Mouse (Mus musculus) hindbrain, embryonic 16.5 days (tissue): Measurements from ENCODE around the gene BC048671. TPM values are rescaled to one million over a fixed set of nuclear protein-coding genes. Genes with fewer than 3 reads are reported as not detected.

ENCODE experiments used
- ATAC-seq: fragments of 200-750 bp; cut with Nextera tagmentation; 2 replicates; pipeline ENCODE4 v1.8.0; 2017; ENCODE audit warnings: moderate TSS enrichment, moderate library complexity
- H3K27ac ChIP-seq: fragments of 300-500 bp; sonication (generic); 2 replicates; pipeline ENCODE4 v1.5.1; 2014; ENCODE audit warnings: low read depth, mild to moderate bottlenecking, control low read depth, low read length, moderate library complexity
- H3K27me3 ChIP-seq: fragments of 300-500 bp; sonication (generic); replicated peaks from 2 replicates; pipeline ENCODE4 v1.6.1; 2014; ENCODE audit warnings: low read length; ENCODE audit not compliant: control insufficient read depth, insufficient read depth
- H3K36me3 ChIP-seq: fragments of 300-500 bp; sonication (generic); 2 replicates; pipeline ENCODE4 v1.6.1; 2014; ENCODE audit warnings: mild to moderate bottlenecking, low read length, moderate library complexity, mixed read lengths; ENCODE audit not compliant: control insufficient read depth, insufficient read depth
- H3K4me1 ChIP-seq: fragments of 300-500 bp; sonication (generic); 2 replicates; pipeline ENCODE4 v1.6.1; 2014; ENCODE audit warnings: low read depth, low read length; ENCODE audit not compliant: control insufficient read depth, insufficient read depth
- H3K4me2 ChIP-seq: fragments of 300-500 bp; sonication (generic); 2 replicates; pipeline ENCODE4 v1.6.1; 2014; ENCODE audit warnings: mild to moderate bottlenecking, low read length, control low read depth, moderate library complexity
- H3K4me3 ChIP-seq: fragments of 300-500 bp; sonication (generic); 2 replicates; pipeline ENCODE4 v1.5.1; 2014; ENCODE audit warnings: mild to moderate bottlenecking, low read length, control low read depth, moderate library complexity
- H3K9ac ChIP-seq: fragments of 300-500 bp; sonication (generic); 2 replicates; pipeline ENCODE4 v1.6.1; 2014; ENCODE audit warnings: low read depth, mild to moderate bottlenecking, control low read depth, low read length, moderate library complexity
- H3K9me3 ChIP-seq: fragments of 300-500 bp; sonication (generic); 2 replicates; pipeline ENCODE4 v1.6.1; 2014; ENCODE audit warnings: mild to moderate bottlenecking, low read length, moderate library complexity; ENCODE audit not compliant: control insufficient read depth
- WGBS: fragments of 180-500 bp; shearing (Covaris S2); extraction: QIAGEN DNeasy Blood & Tissue Kit; methylation state at CpG from one replicate; pipeline ENCODE4 v1.1.7; 2014; 5-methylcytosine and 5-hydroxymethylcytosine counted together
- polyA plus RNA-seq: library from polyadenylated mRNA; unstranded; fragments of >200 nt; fragmentation: Nextera tagmentation; extraction: Ambion mirVana; gene quantifications from 2 replicates; pipeline ENCODE4 v1.2.1, GENCODE M21; 2015

The BC048671 gene
- not detected in 2 replicates for polyA plus RNA-seq

GRCm38 (mm10) chr6:90300919-90301318, at the start of gene BC048671:
Gene BC048671 (plus strand): TSS chr6:90301219.
- no peak within 1 kb of the TSS for H3K9ac ChIP-seq
- ATAC-seq: no peak
- no peaks in the 10 kb centered on the region for H3K27me3 ChIP-seq
- H3K4me2 ChIP-seq: no peak within 1 kb of the TSS
- no peaks in the 10 kb centered on the region for H3K9me3 ChIP-seq
- no peak within 1 kb of the TSS for H3K4me3 ChIP-seq
- no peaks in the 10 kb centered on the region for H3K36me3 ChIP-seq
- 100% methylated on average over 1 of the region's 1 CpGs for WGBS
- no peaks in the 10 kb centered on the region for H3K4me1 ChIP-seq
- H3K27ac ChIP-seq: no peak within 1 kb of the TSS

DNA sequence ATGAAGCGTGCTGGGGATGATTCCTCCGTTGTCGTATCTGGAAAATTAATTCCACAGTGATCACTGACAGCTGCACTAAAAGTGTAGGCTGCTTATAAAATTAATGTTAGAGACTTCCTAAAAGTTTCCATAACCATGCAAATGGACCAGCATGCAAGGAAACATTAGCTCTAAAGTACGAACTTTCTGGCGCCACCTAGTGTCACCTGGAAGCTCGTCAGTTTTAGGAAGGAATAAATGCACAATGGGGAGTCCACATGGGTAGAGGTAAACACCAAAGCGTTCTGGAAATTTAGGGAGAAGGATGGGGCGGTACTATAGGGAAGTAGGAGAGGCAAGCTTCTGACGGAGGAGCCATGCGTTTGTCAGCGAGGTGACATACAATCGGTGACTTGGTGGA, 12.8 kb upstream of the BC048671 start:
- no peak overlapping the region for H3K27ac ChIP-seq
- H3K9ac ChIP-seq: no peak overlapping the region
- no peak for ATAC-seq
- H3K4me2 ChIP-seq: no peak overlapping the region
- WGBS: 60% methylated on average over 12 of the region's 12 CpGs
- 0 out of 2 replicates have a peak, but pooled peaks cover 3% of the 10 kb centered on the region for H3K9me3 ChIP-seq
- no peak overlapping the region for H3K4me3 ChIP-seq
- no peaks in the 10 kb centered on the region for H3K36me3 ChIP-seq
- no peaks in the 10 kb centered on the region for H3K27me3 ChIP-seq
- no peaks in the 10 kb centered on the region for H3K4me1 ChIP-seq

DNA sequence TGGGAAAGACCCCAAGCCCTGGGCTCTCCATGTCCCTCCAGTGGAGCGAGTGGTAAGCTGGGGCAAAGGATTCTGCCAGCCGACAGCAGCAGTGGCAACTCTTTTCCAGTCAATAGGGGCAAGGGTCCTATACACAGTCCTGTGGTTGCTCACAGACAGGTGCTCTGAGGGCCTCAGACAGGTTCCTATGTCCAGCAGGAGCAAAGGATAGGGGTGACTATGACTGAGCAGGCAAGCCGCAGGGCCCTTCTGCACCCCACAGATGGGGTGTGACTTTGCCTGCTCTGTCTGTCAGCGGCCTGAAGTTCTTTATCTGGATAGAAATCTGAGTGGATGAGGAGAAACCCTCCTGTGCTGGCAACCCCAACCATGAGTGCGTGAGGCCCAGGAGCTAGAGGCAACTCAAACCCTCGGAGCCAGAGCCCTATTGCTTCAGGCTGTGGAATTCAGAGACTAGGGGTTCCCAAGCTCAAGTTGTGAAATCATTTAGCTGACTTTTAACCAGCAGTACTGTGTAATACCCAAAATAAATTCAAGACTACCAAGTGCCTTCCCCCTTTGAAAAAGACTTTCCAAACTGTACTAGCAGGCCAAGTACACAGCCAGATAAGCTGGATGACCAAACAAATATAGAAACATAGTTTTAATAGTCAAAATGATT, 5.4 kb downstream of the BC048671 start:
- no peaks in the 10 kb centered on the region for H3K4me1 ChIP-seq
- H3K9me3 ChIP-seq: peaks cover 7% of the 10 kb centered on the region; the same call in 1 of the 2 replicates
- no peak overlapping the region for H3K27ac ChIP-seq
- no peaks in the 10 kb centered on the region for H3K27me3 ChIP-seq
- no peak overlapping the region for H3K9ac ChIP-seq
- WGBS: 80% methylated on average over 6 of the region's 6 CpGs
- H3K36me3 ChIP-seq: no peaks in the 10 kb centered on the region
- no peak overlapping the region for H3K4me2 ChIP-seq
- H3K4me3 ChIP-seq: no peak overlapping the region
- no peak for ATAC-seq

DNA sequence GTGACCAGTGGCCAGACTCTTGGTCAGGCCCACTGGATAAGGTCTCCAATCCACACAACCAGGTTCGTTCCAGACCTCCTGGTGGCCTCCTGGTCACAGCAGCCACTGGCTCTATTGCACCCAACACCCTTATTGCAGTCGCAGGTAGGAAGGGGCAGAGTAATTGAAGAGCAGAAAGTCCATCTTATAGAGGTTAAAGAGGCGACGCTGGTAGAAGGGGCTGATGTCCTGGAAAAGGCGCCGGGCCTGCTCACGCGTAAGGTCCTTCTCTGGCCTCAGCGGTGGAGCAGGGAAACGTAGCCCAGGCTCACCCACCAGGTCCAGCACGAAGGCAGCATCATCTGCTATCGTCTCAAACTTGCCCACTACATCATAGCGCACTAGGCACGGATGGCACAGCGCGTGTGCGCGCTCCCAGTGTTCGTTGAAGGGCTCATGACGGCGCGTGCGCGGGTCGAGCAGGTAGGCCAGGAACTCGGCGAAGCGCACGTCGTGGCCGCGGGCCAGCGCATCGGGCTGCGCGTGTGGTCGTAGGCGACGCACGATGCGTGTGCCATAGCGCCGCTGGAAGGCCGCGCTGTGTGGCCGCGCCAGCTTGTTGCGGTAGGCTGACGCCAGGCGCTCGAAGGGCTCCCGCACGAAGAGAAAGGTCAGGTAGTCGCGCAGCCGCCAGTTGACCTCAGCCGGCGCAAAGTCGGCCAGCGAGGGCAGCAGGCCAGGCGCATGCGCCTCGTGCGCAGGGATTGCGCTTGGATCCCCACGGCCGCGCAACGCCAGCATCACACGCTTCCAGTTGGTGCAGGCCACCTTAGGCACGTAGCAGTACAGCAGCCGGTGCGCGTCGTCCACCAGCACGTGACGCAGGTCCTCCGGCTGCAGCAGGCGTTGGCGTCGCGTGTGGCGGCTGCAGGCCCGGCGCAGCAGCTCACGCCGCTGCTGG, 8.1 kb downstream of the BC048671 start:
- 88% methylated on average over 87 of the region's 87 CpGs for WGBS
- Histone ChIP-seq H3K36me3 (no peaks in the 10 kb centered on the region), H3K4me1 (no peaks in the 10 kb centered on the region), H3K9ac (no peak overlapping the region), H3K4me3 (no peak overlapping the region), H3K9me3 (peaks cover 7% of the 10 kb centered on the region; the same call in 1 of the 2 replicates), H3K4me2 (no peak overlapping the region), H3K27me3 (no peaks in the 10 kb centered on the region), H3K27ac (no peak overlapping the region)
- ATAC-seq: no peak

GRCm38 (mm10) chr6:90315961-90316360, 14.9 kb downstream of the BC048671 start:
- 88% methylated on average over 5 of the region's 5 CpGs for WGBS
- H3K4me2 ChIP-seq: no peak overlapping the region
- no peak for ATAC-seq
- H3K9me3 ChIP-seq: no peaks in the 10 kb centered on the region
- H3K27ac ChIP-seq: no peak overlapping the region
- no peaks in the 10 kb centered on the region for H3K36me3 ChIP-seq
- no peaks in the 10 kb centered on the region for H3K27me3 ChIP-seq
- no peaks in the 10 kb centered on the region for H3K4me1 ChIP-seq
- H3K4me3 ChIP-seq: no peak overlapping the region
- H3K9ac ChIP-seq: no peak overlapping the region

- no peaks in the 10 kb centered on the region for H3K9me3 ChIP-seq
- no peaks in the 10 kb centered on the region for H3K36me3 ChIP-seq
- H3K4me2 ChIP-seq: no peak overlapping the region
- H3K27me3 ChIP-seq: no peaks in the 10 kb centered on the region
- H3K4me1 ChIP-seq: no peaks in the 10 kb centered on the region
- H3K27ac ChIP-seq: no peak overlapping the region
- ATAC-seq: peak; percentile 52; the same call in 1 of the 2 replicates
- WGBS: 67% methylated on average over 2 of the region's 2 CpGs
- no peak overlapping the region for H3K9ac ChIP-seq
- H3K4me3 ChIP-seq: no peak overlapping the region
Observed at GRCm38 (mm10) chr6:90317510-90318258, 16.7 kb downstream of the BC048671 start.

DNA sequence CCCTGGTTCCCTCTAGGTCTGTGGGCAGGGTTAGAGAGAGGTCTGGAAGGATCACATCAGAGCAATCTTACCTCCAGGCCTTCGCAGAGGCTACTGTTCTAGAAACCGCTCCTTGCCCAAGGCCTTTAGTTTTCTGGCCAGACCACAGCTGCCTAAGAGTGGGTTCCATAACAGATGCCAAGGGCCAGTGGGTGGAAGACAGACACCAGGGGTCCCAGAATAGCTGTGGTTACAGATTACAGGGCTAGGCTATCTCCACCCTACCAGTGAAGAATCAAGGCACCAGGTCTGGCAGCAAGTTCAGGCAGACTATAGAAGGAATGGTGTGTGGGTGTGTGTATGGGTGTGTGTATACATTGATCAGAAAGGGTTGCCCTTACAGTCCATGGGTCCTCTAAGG, 18.0 kb downstream of the BC048671 start:
- no peak overlapping the region for H3K4me2 ChIP-seq
- H3K9me3 ChIP-seq: no peaks in the 10 kb centered on the region
- H3K36me3 ChIP-seq: no peaks in the 10 kb centered on the region
- H3K4me1 ChIP-seq: no peaks in the 10 kb centered on the region
- H3K4me3 ChIP-seq: no peak overlapping the region
- 100% methylated on average over 2 of the region's 2 CpGs for WGBS
- no peaks in the 10 kb centered on the region for H3K27me3 ChIP-seq
- 0 out of 2 replicates have a peak, but pooled peaks have one; percentile 38 for ATAC-seq
- H3K27ac ChIP-seq: no peak overlapping the region
- H3K9ac ChIP-seq: no peak overlapping the region

DNA sequence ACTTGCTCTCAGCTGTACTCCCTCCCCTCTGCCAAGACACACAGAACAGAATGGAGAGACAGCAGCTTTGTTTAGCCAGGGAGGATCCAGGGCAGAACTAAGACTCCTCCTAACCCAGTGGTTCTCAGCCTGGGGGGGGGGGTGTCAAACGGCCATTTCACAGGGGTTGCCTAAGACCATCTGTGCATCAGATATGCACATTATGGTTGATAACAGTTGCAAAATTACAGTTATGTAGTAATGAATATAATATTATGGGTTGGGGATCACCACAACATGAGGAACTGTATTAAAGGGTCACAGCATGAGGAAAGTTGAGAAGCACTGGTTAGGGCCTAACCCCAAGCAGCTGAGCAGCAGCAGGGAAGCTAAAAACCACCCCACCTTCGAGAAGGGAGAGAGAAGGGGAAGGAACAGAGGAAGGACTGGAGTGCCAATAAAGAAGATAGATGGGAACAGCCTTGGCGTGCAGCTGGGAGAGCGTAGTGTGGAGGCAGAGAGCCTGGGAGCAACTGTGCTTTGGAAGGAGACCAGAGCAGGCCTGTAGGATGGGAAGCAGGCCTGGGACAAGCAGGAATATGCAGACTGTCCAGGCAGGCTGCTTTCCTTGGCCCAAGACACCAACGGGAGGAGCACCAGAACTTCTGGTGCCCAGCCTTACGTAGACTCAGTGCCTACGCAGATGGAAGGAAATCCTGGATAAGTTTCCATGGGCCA, 18.6 kb downstream of the BC048671 start:
- H3K27ac ChIP-seq: no peak overlapping the region
- WGBS: 70% methylated on average over 7 of the region's 7 CpGs
- H3K4me1 ChIP-seq: no peaks in the 10 kb centered on the region; the same call in 1 of the 2 replicates
- no peaks in the 10 kb centered on the region for H3K9me3 ChIP-seq
- no peaks in the 10 kb centered on the region for H3K36me3 ChIP-seq
- H3K4me2 ChIP-seq: no peak overlapping the region
- H3K27me3 ChIP-seq: no peaks in the 10 kb centered on the region
- 0 out of 2 replicates have a peak, but pooled peaks have one; percentile 4 for ATAC-seq
- H3K9ac ChIP-seq: no peak overlapping the region
- H3K4me3 ChIP-seq: no peak overlapping the region
